Mouse (Mus musculus) megakaryocyte, embryonic 14.5 days (primary cell): ENCODE data around the gene Tat. TPM values are rescaled to one million over a fixed set of nuclear protein-coding genes. Genes with fewer than 3 reads are reported as not detected.

Source experiments
- H3K27me3 ChIP-seq: replicated peaks from 2 replicates; pipeline ENCODE3; 2012; ENCODE audit warnings: inconsistent platforms
- H3K36me3 ChIP-seq: replicated peaks from 2 replicates; pipeline ENCODE3; 2012; ENCODE audit warnings: low read length, inconsistent platforms, mixed read lengths
- H3K4me1 ChIP-seq: 2 replicates; pipeline ENCODE4 v1.6.1; 2012; ENCODE audit warnings: inconsistent platforms
- H3K4me3 ChIP-seq: replicated peaks from 2 replicates; pipeline ENCODE3; 2012; ENCODE audit warnings: moderate library complexity, mild to moderate bottlenecking, inconsistent platforms
- H3K9me3 ChIP-seq: 2 replicates; pipeline ENCODE4 v1.6.1; 2012; ENCODE audit warnings: inconsistent platforms
- FLI1 ChIP-seq: IDR thresholded peaks from 2 replicates; pipeline ENCODE4 v1.6.1; 2012; ENCODE audit warnings: low read length, inconsistent platforms, mixed read lengths
- GATA1 ChIP-seq: IDR thresholded peaks from 3 replicates; pipeline ENCODE4 v1.6.1; 2012; ENCODE audit warnings: mixed read lengths, low read length, inconsistent platforms, borderline replicate concordance
- polyA plus RNA-seq: library from polyadenylated mRNA; stranded (reverse); fragments of >175 nt; gene quantifications from 2 replicates; pipeline ENCODE4 v1.2.3, GENCODE M21; 2012; ENCODE audit warnings: low replicate concordance; ENCODE audit not compliant: insufficient read depth

Tat gene
- polyA plus RNA-seq, 1 experiment = not detected

- H3K27me3 ChIP-seq = peaks cover 16% of the 10 kb centered on the region
- TF ChIP-seq FLI1 (no peak), GATA1 (no peak)
- no peak overlapping the region for H3K4me3 ChIP-seq
- H3K36me3 ChIP-seq = no peaks in the 10 kb centered on the region
- peaks cover 10% of the 10 kb centered on the region for H3K9me3 ChIP-seq
- H3K4me1 ChIP-seq = peaks cover 6% of the 10 kb centered on the region; the same call in 1 of the 2 replicates
Observed at GRCm38 (mm10) chr8:109972901-109973300, 17.3 kb upstream of the Tat start.

GRCm38 (mm10) chr8:109979339-109979738, 10.9 kb upstream of the Tat start:
- no peak overlapping the region for H3K4me3 ChIP-seq
- no peaks in the 10 kb centered on the region for H3K36me3 ChIP-seq
- peaks cover 2% of the 10 kb centered on the region for H3K27me3 ChIP-seq
- TF ChIP-seq GATA1 (no peak), FLI1 (no peak)
- no peaks in the 10 kb centered on the region for H3K4me1 ChIP-seq
- peaks cover 10% of the 10 kb centered on the region for H3K9me3 ChIP-seq

GRCm38 (mm10) chr8:109982386-109983105, 7.7 kb upstream of the Tat start:
- no peak for TF ChIP-seq FLI1
- TF ChIP-seq GATA1 = no peak
- peaks cover 6% of the 10 kb centered on the region for H3K27me3 ChIP-seq

GRCm38 (mm10) chr8:109983944-109984343, 6.3 kb upstream of the Tat start:
- no peaks in the 10 kb centered on the region for H3K36me3 ChIP-seq
- peaks cover 6% of the 10 kb centered on the region for H3K27me3 ChIP-seq
- H3K4me1 ChIP-seq = no peaks in the 10 kb centered on the region
- no peak for TF ChIP-seq FLI1
- no peak for TF ChIP-seq GATA1
- no peaks in the 10 kb centered on the region for H3K9me3 ChIP-seq
- no peak overlapping the region for H3K4me3 ChIP-seq

More at GRCm38 (mm10) chr8:109982386-109983105, 7.7 kb upstream of the Tat start:
- H3K4me1 ChIP-seq = no peaks in the 10 kb centered on the region
- H3K36me3 ChIP-seq = no peaks in the 10 kb centered on the region
- no peak overlapping the region for H3K4me3 ChIP-seq
- no peaks in the 10 kb centered on the region for H3K9me3 ChIP-seq

GRCm38 (mm10) chr8:109986384-109986783, 3.9 kb upstream of the Tat start:
- Histone ChIP-seq H3K27me3 (peaks cover 6% of the 10 kb centered on the region), H3K36me3 (no peaks in the 10 kb centered on the region), H3K4me1 (no peaks in the 10 kb centered on the region), H3K9me3 (no peaks in the 10 kb centered on the region), H3K4me3 (no peak overlapping the region)
- no peak for TF ChIP-seq GATA1
- TF ChIP-seq FLI1 = no peak

GRCm38 (mm10) chr8:109987776-109988175, 2.5 kb upstream of the Tat start:
- TF ChIP-seq FLI1 (no peak), GATA1 (no peak)
- no peaks in the 10 kb centered on the region for H3K9me3 ChIP-seq
- peaks cover 6% of the 10 kb centered on the region for H3K27me3 ChIP-seq
- H3K4me3 ChIP-seq = no peak overlapping the region
- H3K36me3 ChIP-seq = no peaks in the 10 kb centered on the region
- H3K4me1 ChIP-seq = no peaks in the 10 kb centered on the region

GRCm38 (mm10) chr8:109989151-109989550, 1.1 kb upstream of the Tat start:
- Histone ChIP-seq H3K27me3 (peaks cover 6% of the 10 kb centered on the region), H3K4me1 (no peaks in the 10 kb centered on the region), H3K36me3 (no peaks in the 10 kb centered on the region), H3K4me3 (no peak overlapping the region), H3K9me3 (no peaks in the 10 kb centered on the region)
- no peak for TF ChIP-seq GATA1
- TF ChIP-seq FLI1 = no peak

GRCm38 (mm10) chr8:109992166-109992565, 1.9 kb downstream of the Tat start:
- peaks cover 6% of the 10 kb centered on the region for H3K27me3 ChIP-seq
- no peaks in the 10 kb centered on the region for H3K4me1 ChIP-seq
- TF ChIP-seq GATA1 (no peak), FLI1 (no peak)
- H3K9me3 ChIP-seq = no peaks in the 10 kb centered on the region
- no peaks in the 10 kb centered on the region for H3K36me3 ChIP-seq
- H3K4me3 ChIP-seq = no peak overlapping the region

GRCm38 (mm10) chr8:109992951-109993350, 2.7 kb downstream of the Tat start:
- H3K36me3 ChIP-seq = no peaks in the 10 kb centered on the region
- peaks cover 6% of the 10 kb centered on the region for H3K27me3 ChIP-seq
- no peaks in the 10 kb centered on the region for H3K9me3 ChIP-seq
- no peaks in the 10 kb centered on the region for H3K4me1 ChIP-seq
- TF ChIP-seq FLI1 = no peak
- TF ChIP-seq GATA1 = no peak
- no peak overlapping the region for H3K4me3 ChIP-seq

GRCm38 (mm10) chr8:109997381-109997780, 7.1 kb downstream of the Tat start:
- no peak for TF ChIP-seq FLI1
- no peak for TF ChIP-seq GATA1
- H3K4me1 ChIP-seq = no peaks in the 10 kb centered on the region
- H3K36me3 ChIP-seq = no peaks in the 10 kb centered on the region
- H3K27me3 ChIP-seq = peaks cover 7% of the 10 kb centered on the region
- no peaks in the 10 kb centered on the region for H3K9me3 ChIP-seq
- no peak overlapping the region for H3K4me3 ChIP-seq
